Mouse (Mus musculus): Measurements from ENCODE around the gene Camkmt. TPM values are rescaled to one million over a fixed set of nuclear protein-coding genes. Genes with fewer than 3 reads are reported as not detected.

The Camkmt gene
- polyA plus RNA-seq, 1 experiment from 2014 or later: 10.1 TPM

DNA sequence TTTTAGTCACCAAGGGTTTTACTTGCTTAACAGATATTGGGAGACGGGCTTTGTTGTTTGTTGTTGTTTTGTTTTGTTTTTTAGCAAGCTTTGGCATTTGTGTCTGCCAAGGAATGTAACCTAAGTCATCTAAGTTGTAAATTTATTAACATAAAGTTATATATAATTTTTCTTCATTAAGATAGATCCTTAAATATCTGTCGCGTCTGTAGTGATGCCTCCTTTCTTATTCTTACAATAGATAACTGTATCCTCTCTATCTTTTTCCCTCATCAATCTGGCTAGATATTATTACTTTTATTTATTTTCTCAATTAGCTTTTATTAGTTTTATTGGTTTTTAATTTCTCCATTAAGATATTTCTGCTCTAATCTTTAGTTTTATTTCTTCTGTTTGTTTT lies 213.3 kb downstream of the Camkmt start:
- Histone ChIP-seq H3K9ac (ENCODE audit: low read depth, low read length) (no peak overlapping the region), H3K27me3 (replicated peaks; ENCODE audit: control insufficient read depth, insufficient read depth, low read length) (no peaks in the 10 kb centered on the region), H3K4me2 (ENCODE audit: low read depth, low read length) (no peak overlapping the region), H3K36me3 (ENCODE audit: control insufficient read depth, insufficient read depth, low read length) (no peaks in the 10 kb centered on the region), H3K27ac (replicated peaks; ENCODE audit: low read depth, low read length) (no peak overlapping the region), H3K4me3 (ENCODE audit: low read depth, low read length) (no peak overlapping the region), H3K9me3 (ENCODE audit: control insufficient read depth, low read length) (no peaks in the 10 kb centered on the region), H3K4me1 (ENCODE audit: control insufficient read depth, insufficient read depth, low read length) (no peaks in the 10 kb centered on the region)
- WGBS: 95% methylated on average over 3 of the region's 3 CpGs
- DNase-seq (ENCODE audit: low spot score): no peak
- ATAC-seq (ENCODE audit: low read depth): no peak

DNA sequence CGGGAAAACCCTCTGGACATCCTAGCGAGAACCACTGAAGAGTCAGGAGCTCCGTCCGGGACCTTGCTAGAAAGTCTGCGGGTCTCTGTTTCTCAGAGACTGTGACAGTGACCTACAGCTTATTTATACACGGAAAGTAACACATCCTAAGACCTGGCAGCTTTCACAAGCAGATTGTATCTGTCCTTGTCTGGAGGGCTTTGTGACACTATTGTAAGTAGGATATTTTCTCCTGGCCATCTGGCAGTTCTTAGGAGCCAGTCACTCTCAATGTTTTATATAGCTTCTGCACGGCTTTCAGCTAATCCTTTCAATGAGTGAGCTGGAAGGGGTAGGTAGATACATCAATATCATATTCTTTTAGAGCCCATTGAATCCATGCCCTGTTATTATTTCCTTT lies 218.2 kb downstream of the Camkmt start:
- H3K4me2 ChIP-seq (ENCODE audit: low read depth, low read length): no peak overlapping the region
- no peaks in the 10 kb centered on the region for H3K4me1 ChIP-seq (ENCODE audit: control insufficient read depth, insufficient read depth, low read length)
- no peak for ATAC-seq (ENCODE audit: low read depth)
- DNase-seq (ENCODE audit: low spot score): no peak
- H3K27ac ChIP-seq (replicated peaks; ENCODE audit: low read depth, low read length): no peak overlapping the region
- H3K4me3 ChIP-seq (ENCODE audit: low read depth, low read length): no peak overlapping the region
- no peaks in the 10 kb centered on the region for H3K9me3 ChIP-seq (ENCODE audit: control insufficient read depth, low read length)
- 80% methylated on average over 7 of the region's 7 CpGs for WGBS
- no peaks in the 10 kb centered on the region for H3K27me3 ChIP-seq (replicated peaks; ENCODE audit: control insufficient read depth, insufficient read depth, low read length)
- no peaks in the 10 kb centered on the region for H3K36me3 ChIP-seq (ENCODE audit: control insufficient read depth, insufficient read depth, low read length)
- H3K9ac ChIP-seq (ENCODE audit: low read depth, low read length): no peak overlapping the region

DNA sequence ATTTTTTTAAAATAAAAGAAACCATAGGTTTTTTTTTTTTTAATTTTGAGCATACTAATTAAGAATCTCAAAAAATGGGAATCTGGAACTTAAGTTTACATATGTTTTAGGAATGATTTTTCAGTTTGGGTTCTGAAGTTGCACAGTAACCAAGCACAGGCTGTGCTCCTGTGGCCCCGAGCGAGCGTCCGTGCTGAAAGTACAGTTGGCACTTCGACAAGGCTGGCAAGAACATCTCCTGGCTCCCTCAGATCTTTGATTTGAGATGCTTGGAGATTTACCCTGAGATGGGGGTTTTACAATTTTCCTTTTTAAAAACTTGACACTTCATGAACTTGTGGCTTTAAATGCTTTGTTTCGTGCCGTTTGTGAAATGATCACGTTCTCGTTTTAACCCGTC lies 218.7 kb downstream of the Camkmt start:
- H3K4me3 ChIP-seq (ENCODE audit: low read depth, low read length): no peak overlapping the region
- no peaks in the 10 kb centered on the region for H3K9me3 ChIP-seq (ENCODE audit: control insufficient read depth, low read length)
- H3K27ac ChIP-seq (replicated peaks; ENCODE audit: low read depth, low read length): no peak overlapping the region
- ATAC-seq (ENCODE audit: low read depth) (no peak), DNase-seq (ENCODE audit: low spot score) (no peak)
- no peaks in the 10 kb centered on the region for H3K36me3 ChIP-seq (ENCODE audit: control insufficient read depth, insufficient read depth, low read length)
- 80% methylated on average over 10 of the region's 10 CpGs for WGBS
- no peak overlapping the region for H3K9ac ChIP-seq (ENCODE audit: low read depth, low read length)
- H3K4me2 ChIP-seq (ENCODE audit: low read depth, low read length): no peak overlapping the region
- no peaks in the 10 kb centered on the region for H3K4me1 ChIP-seq (ENCODE audit: control insufficient read depth, insufficient read depth, low read length)
- no peaks in the 10 kb centered on the region for H3K27me3 ChIP-seq (replicated peaks; ENCODE audit: control insufficient read depth, insufficient read depth, low read length)

DNA sequence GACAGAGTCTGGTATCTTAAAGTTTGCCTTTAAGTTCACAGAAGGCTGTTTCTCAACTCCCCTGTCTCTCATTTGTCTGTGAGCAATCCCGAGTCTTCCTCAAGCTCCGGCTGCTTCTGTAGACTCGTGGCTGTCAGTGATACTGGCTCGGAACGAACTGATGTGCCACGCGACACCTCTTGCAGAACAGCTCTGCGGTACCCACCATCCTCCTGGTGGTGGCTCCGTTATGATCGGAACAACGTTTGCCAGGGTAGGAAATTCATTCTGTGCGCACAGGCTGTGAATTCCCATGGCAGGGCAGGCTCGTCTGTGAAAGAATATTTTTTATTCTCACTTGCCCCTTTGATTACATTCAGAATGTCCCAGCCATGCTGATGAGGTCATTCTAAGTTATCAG lies 221.0 kb downstream of the Camkmt start:
- no peaks in the 10 kb centered on the region for H3K4me1 ChIP-seq (ENCODE audit: control insufficient read depth, insufficient read depth, low read length)
- no peak overlapping the region for H3K4me2 ChIP-seq (ENCODE audit: low read depth, low read length)
- no peaks in the 10 kb centered on the region for H3K36me3 ChIP-seq (ENCODE audit: control insufficient read depth, insufficient read depth, low read length)
- no peaks in the 10 kb centered on the region for H3K9me3 ChIP-seq (ENCODE audit: control insufficient read depth, low read length)
- no peak overlapping the region for H3K4me3 ChIP-seq (ENCODE audit: low read depth, low read length)
- H3K9ac ChIP-seq (ENCODE audit: low read depth, low read length): no peak overlapping the region
- no peaks in the 10 kb centered on the region for H3K27me3 ChIP-seq (replicated peaks; ENCODE audit: control insufficient read depth, insufficient read depth, low read length)
- H3K27ac ChIP-seq (replicated peaks; ENCODE audit: low read depth, low read length): no peak overlapping the region
- WGBS: 72% methylated on average over 13 of the region's 13 CpGs
- DNase-seq (ENCODE audit: low spot score) (no peak), ATAC-seq (ENCODE audit: low read depth) (no peak)

DNA sequence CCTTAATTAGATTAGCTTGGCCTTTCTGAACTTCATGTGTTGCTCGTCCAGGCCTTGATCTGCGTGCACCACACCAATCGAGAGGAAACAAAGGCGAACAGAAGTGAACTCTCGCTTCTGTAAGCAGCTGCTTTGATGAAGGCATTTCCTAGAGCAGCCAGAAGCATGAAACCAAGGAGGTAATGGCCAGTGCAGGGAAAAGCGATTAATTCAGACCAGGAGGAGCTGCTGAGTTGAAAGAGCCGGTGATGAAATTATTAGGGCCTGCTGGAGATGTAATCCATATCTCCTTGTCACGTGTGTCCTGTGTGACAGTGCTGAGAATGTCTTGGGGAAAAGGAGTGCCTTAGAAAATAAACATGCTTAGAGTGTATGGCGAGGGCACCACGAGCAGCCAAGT lies 228.0 kb downstream of the Camkmt start:
- Histone ChIP-seq H3K4me2 (ENCODE audit: low read depth, low read length) (no peak overlapping the region), H3K9me3 (ENCODE audit: control insufficient read depth, low read length) (no peaks in the 10 kb centered on the region), H3K36me3 (ENCODE audit: control insufficient read depth, insufficient read depth, low read length) (no peaks in the 10 kb centered on the region), H3K27me3 (replicated peaks; ENCODE audit: control insufficient read depth, insufficient read depth, low read length) (no peaks in the 10 kb centered on the region), H3K27ac (replicated peaks; ENCODE audit: low read depth, low read length) (no peak overlapping the region), H3K4me1 (ENCODE audit: control insufficient read depth, insufficient read depth, low read length) (no peaks in the 10 kb centered on the region; the same call in 1 of the 2 replicates), H3K9ac (ENCODE audit: low read depth, low read length) (no peak overlapping the region), H3K4me3 (ENCODE audit: low read depth, low read length) (no peak overlapping the region)
- ATAC-seq (ENCODE audit: low read depth) (no peak), DNase-seq (ENCODE audit: low spot score) (no peak)
- WGBS: 58% methylated on average over 10 of the region's 10 CpGs

DNA sequence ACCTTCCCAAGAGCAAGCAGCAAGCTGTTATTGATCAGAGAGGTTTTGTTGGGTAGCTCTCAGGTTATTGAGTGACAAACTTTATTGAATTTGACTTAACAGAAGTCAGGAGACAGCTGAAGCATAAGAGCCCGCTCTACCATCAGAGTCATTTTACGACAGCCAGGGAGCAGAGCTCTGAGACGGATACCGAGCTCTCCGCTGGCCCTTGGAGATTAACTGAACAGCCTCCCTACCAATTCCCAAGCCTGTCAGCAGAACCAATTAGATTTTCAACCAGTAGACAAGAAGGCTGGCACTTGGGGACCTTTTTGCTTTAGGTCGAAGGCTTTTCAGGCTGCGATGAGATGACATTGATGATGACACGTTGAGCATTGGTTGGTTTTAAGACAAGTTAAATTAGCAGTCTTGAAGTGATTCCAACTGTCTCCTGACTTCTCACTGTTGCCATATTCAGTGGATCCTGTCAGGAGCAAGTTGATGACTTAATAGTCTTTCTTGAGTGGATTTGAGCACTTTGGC lies 229.5 kb downstream of the Camkmt start:
- 61% methylated on average over 8 of the region's 8 CpGs for WGBS
- ATAC-seq (ENCODE audit: low read depth) (no peak), DNase-seq (ENCODE audit: low spot score) (no peak)
- Histone ChIP-seq H3K27me3 (replicated peaks; ENCODE audit: control insufficient read depth, insufficient read depth, low read length) (no peaks in the 10 kb centered on the region), H3K4me2 (ENCODE audit: low read depth, low read length) (no peak overlapping the region), H3K9ac (ENCODE audit: low read depth, low read length) (no peak overlapping the region), H3K9me3 (ENCODE audit: control insufficient read depth, low read length) (no peaks in the 10 kb centered on the region), H3K36me3 (ENCODE audit: control insufficient read depth, insufficient read depth, low read length) (no peaks in the 10 kb centered on the region), H3K27ac (replicated peaks; ENCODE audit: low read depth, low read length) (no peak overlapping the region), H3K4me1 (ENCODE audit: control insufficient read depth, insufficient read depth, low read length) (no peaks in the 10 kb centered on the region; the same call in 1 of the 2 replicates), H3K4me3 (ENCODE audit: low read depth, low read length) (no peak overlapping the region)

DNA sequence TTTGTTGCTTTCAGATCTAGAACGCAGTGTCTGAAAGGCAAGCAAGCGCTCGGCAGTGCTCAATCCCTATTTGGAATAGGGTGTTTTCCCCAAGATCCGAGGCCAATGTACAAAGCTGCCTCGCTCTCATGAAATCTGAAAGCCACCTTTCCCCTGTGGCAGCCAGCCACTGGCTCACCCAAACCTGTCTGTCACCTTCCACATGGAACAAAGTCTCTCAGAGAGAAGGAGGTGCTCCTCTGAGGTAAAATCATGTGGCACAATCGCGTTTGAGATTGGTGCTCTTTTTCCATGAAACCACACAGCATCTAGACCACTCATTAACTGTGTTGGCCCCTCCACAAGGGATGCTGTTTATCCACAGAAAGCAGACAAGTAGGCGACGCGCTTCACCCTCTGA lies 238.5 kb downstream of the Camkmt start:
- H3K9ac ChIP-seq (ENCODE audit: low read depth, low read length): no peak overlapping the region
- H3K9me3 ChIP-seq (ENCODE audit: control insufficient read depth, low read length): no peaks in the 10 kb centered on the region
- 88% methylated on average over 10 of the region's 10 CpGs for WGBS
- H3K36me3 ChIP-seq (ENCODE audit: control insufficient read depth, insufficient read depth, low read length): no peaks in the 10 kb centered on the region
- H3K27ac ChIP-seq (replicated peaks; ENCODE audit: low read depth, low read length): no peak overlapping the region
- DNase-seq (ENCODE audit: low spot score) (no peak), ATAC-seq (ENCODE audit: low read depth) (no peak)
- H3K4me1 ChIP-seq (ENCODE audit: control insufficient read depth, insufficient read depth, low read length): no peaks in the 10 kb centered on the region
- H3K4me2 ChIP-seq (ENCODE audit: low read depth, low read length): no peak overlapping the region
- H3K4me3 ChIP-seq (ENCODE audit: low read depth, low read length): no peak overlapping the region
- H3K27me3 ChIP-seq (replicated peaks; ENCODE audit: control insufficient read depth, insufficient read depth, low read length): no peaks in the 10 kb centered on the region

DNA sequence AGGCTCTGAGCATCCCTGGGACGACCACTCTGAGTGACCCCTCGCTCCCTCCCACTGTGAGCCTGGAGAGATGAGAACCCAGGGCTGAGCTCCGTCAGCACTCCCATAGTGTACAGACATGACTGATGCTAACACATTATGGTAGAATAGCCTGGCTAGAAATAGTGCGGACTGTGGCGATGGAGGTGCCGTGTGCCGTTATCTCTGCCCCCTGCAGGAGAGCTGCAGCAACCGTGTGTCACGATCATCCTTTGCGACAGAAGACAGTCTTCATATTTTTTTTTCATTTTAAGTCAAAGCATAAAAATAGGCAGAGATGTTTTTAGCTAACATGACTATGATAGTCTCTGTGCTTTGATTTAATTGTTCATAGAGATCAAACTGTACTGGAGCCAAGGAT lies 245.1 kb downstream of the Camkmt start:
- H3K36me3 ChIP-seq (ENCODE audit: control insufficient read depth, insufficient read depth, low read length): no peaks in the 10 kb centered on the region
- H3K27ac ChIP-seq (replicated peaks; ENCODE audit: low read depth, low read length): no peak overlapping the region
- DNase-seq (ENCODE audit: low spot score): no peak
- WGBS: 81% methylated on average over 10 of the region's 10 CpGs
- no peak overlapping the region for H3K4me3 ChIP-seq (ENCODE audit: low read depth, low read length)
- H3K9ac ChIP-seq (ENCODE audit: low read depth, low read length): no peak overlapping the region
- H3K27me3 ChIP-seq (replicated peaks; ENCODE audit: control insufficient read depth, insufficient read depth, low read length): no peaks in the 10 kb centered on the region
- H3K4me2 ChIP-seq (ENCODE audit: low read depth, low read length): no peak overlapping the region
- no peaks in the 10 kb centered on the region for H3K4me1 ChIP-seq (ENCODE audit: control insufficient read depth, insufficient read depth, low read length)
- ATAC-seq (ENCODE audit: low read depth): no peak
- no peaks in the 10 kb centered on the region for H3K9me3 ChIP-seq (ENCODE audit: control insufficient read depth, low read length)

DNA sequence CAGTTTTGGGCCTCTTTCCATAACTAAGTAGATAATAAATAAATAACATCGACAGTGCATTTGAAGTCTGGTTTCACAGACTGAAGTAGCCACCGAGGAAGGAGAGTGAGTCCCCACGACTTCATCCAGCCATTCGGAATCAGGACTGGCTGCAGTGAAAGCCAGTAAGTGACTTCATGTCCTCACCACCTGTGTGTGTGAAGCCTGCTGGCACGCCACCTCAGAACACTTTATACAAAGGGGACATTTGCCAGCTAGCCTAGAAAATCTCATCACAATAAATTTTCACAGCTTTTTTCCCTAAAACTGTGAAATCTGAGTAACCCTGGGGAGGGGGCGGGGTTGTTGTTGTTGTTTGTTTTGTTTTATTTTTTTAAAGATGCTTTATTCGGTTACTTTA lies 247.3 kb downstream of the Camkmt start:
- no peaks in the 10 kb centered on the region for H3K9me3 ChIP-seq (ENCODE audit: control insufficient read depth, low read length)
- ATAC-seq (ENCODE audit: low read depth): no peak
- no peak overlapping the region for H3K9ac ChIP-seq (ENCODE audit: low read depth, low read length)
- H3K27me3 ChIP-seq (replicated peaks; ENCODE audit: control insufficient read depth, insufficient read depth, low read length): no peaks in the 10 kb centered on the region
- no peak overlapping the region for H3K4me3 ChIP-seq (ENCODE audit: low read depth, low read length)
- H3K36me3 ChIP-seq (ENCODE audit: control insufficient read depth, insufficient read depth, low read length): no peaks in the 10 kb centered on the region
- H3K27ac ChIP-seq (replicated peaks; ENCODE audit: low read depth, low read length): no peak overlapping the region
- no peak for DNase-seq (ENCODE audit: low spot score)
- H3K4me2 ChIP-seq (ENCODE audit: low read depth, low read length): no peak overlapping the region
- WGBS: 68% methylated on average over 7 of the region's 7 CpGs
- H3K4me1 ChIP-seq (ENCODE audit: control insufficient read depth, insufficient read depth, low read length): peaks cover 4% of the 10 kb centered on the region; the same call in 1 of the 2 replicates

Data from embryonic facial prominence, embryonic 14.5 days (tissue).